Mouse (Mus musculus): Measurements from ENCODE around the gene Il1rl2.

- TF ChIP-seq CTCF (IDR thresholded peaks at IDR 0.05; ENCODE audit: low read depth) (no peak), EP300 (IDR thresholded peaks at IDR 0.05; ENCODE audit: low read depth) (no peak)
Measured at GRCm38 (mm10) chr1:40382841-40383240, 58.4 kb downstream of the Il1rl2 start.

Data from heart, postnatal 0 days (tissue).